18 mouse cellular contexts compared by ENCODE assay signal in the genomic region with DNA sequence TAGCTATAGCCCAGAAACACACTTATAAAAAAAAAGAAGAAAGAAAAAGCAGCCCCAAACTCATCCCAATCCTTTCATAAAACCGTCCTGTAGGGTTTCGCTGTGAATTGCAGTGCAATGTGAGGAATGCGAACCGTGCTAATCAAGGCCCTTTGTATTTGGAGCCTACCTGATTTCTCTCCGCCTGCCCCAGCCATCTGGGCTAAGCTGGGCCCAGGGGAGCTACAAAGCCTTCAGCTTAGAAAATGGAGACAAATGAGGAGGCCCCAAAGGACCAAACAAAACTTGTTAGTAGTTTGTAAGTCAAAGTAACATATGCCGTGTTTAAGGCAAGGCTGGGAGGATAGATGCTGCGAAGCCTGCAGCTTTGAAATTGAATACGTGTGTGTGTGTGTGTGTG.
DNase-seq lines count a peak whose midpoint lies in the region; ATAC-seq and TF ChIP-seq lines count a peak whose summit lies in the region.
"Had no signal": no experiment of that assay in that cellular context is flagged by ENCODE, and none has a peak within 500 bp of the region (broad histone marks: within the 10 kb centered on the region; RNA-seq: fewer than 3 reads in every experiment).

No protein-coding gene starts in this region.

- ATAC-seq in forebrain, embryonic 14.5 days: 0 out of 2 replicates have a peak, but pooled peaks have one; percentile 18
- no peak for ATAC-seq in forebrain, embryonic 13.5 days
- ATAC-seq in embryonic facial prominence, embryonic 11.5 days (replicated peaks; ENCODE audit: insufficient number of reproducible peaks, low FRiP score, low TSS enrichment, low read depth): no peak
- peak; percentile 61; the same call in 1 of the 2 replicates for ATAC-seq in limb, embryonic 13.5 days (ENCODE audit: low FRiP score, low read depth)
- ATAC-seq: activated CD4-positive, CD25-positive, alpha-beta regulatory T cell, adult 4 months; intestine, postnatal 0 days had no signal

- H3K27ac ChIP-seq in forebrain, embryonic 14.5 days (ENCODE audit: low read depth, low read length): no peak overlapping the region
- no peak overlapping the region for H3K27ac ChIP-seq in forebrain, embryonic 13.5 days
- H3K27ac ChIP-seq in embryonic facial prominence, embryonic 11.5 days (replicated peaks; ENCODE audit: low read depth, low read length): no peak overlapping the region
- H3K27ac ChIP-seq in limb, embryonic 13.5 days: no peak overlapping the region
- H3K27ac ChIP-seq in heart, adult 2 months: no peak overlapping the region
- H3K27ac ChIP-seq: hindbrain, embryonic 15.5 days had no signal

- no peak overlapping the region for H3K4me2 ChIP-seq in forebrain, embryonic 14.5 days (ENCODE audit: low read length)
- H3K4me2 ChIP-seq in forebrain, embryonic 13.5 days: no peak overlapping the region
- H3K4me2 ChIP-seq in embryonic facial prominence, embryonic 11.5 days (ENCODE audit: low read depth, low read length): no peak overlapping the region
- no peak overlapping the region for H3K4me2 ChIP-seq in limb, embryonic 13.5 days (replicated peaks)
- H3K4me2 ChIP-seq: hindbrain, embryonic 15.5 days had no signal

- intact Hi-C loops in heart, adult 2 months (cut with DNase I): loop anchor here (5.0 kb wide), 1 partner anchor 38 kb away; no protein-coding TSS in a partner anchor

- no peak overlapping the region for H3K9ac ChIP-seq in forebrain, embryonic 14.5 days (ENCODE audit: low read length)
- H3K9ac ChIP-seq in forebrain, embryonic 13.5 days: no peak overlapping the region
- no peak overlapping the region for H3K9ac ChIP-seq in embryonic facial prominence, embryonic 11.5 days (replicated peaks; ENCODE audit: low read length)
- no peak overlapping the region for H3K9ac ChIP-seq in limb, embryonic 13.5 days
- no peak overlapping the region for H3K9ac ChIP-seq in heart, adult 2 months (ENCODE audit: low read depth, low read length)
- H3K9ac ChIP-seq: hindbrain, embryonic 15.5 days had no signal

- 35% methylated on average over 8 of the region's 8 CpGs for WGBS in forebrain, embryonic 14.5 days
- 27% methylated on average over 8 of the region's 8 CpGs for WGBS in forebrain, embryonic 13.5 days
- WGBS in embryonic facial prominence, embryonic 11.5 days: 21% methylated on average over 8 of the region's 8 CpGs
- WGBS in limb, embryonic 13.5 days: 26% methylated on average over 8 of the region's 8 CpGs
- 64% methylated on average over 8 of the region's 8 CpGs for WGBS in heart, adult 2 months

- no peak for TF ChIP-seq EP300 in heart, adult 2 months (IDR thresholded peaks at IDR 0.05; ENCODE audit: insufficient read depth, low read depth, low read length)

- no peak overlapping the region for H3K4me3 ChIP-seq in forebrain, embryonic 14.5 days (ENCODE audit: low read depth, low read length)
- H3K4me3 ChIP-seq in forebrain, embryonic 13.5 days: no peak overlapping the region
- H3K4me3 ChIP-seq in embryonic facial prominence, embryonic 11.5 days (ENCODE audit: low read depth, low read length): no peak overlapping the region
- no peak overlapping the region for H3K4me3 ChIP-seq in limb, embryonic 13.5 days
- H3K4me3 ChIP-seq in heart, adult 2 months: no peak overlapping the region
- H3K4me3 ChIP-seq: erythroblast, embryonic 14.5 days; hindbrain, embryonic 15.5 days had no signal

- no peaks in the 10 kb centered on the region for H3K27me3 ChIP-seq in forebrain, embryonic 14.5 days (replicated peaks; ENCODE audit: control insufficient read depth, insufficient read depth, low read length)
- H3K27me3 ChIP-seq in forebrain, embryonic 13.5 days: no peaks in the 10 kb centered on the region
- no peaks in the 10 kb centered on the region for H3K27me3 ChIP-seq in embryonic facial prominence, embryonic 11.5 days (ENCODE audit: control insufficient read depth, insufficient read depth, low read length)
- H3K27me3 ChIP-seq in limb, embryonic 13.5 days: no peaks in the 10 kb centered on the region
- H3K27me3 ChIP-seq in heart, adult 2 months (ENCODE audit: control insufficient read depth, insufficient read depth, low read length): no peaks in the 10 kb centered on the region
- H3K27me3 ChIP-seq: hindbrain, embryonic 15.5 days had no signal

- no peaks in the 10 kb centered on the region for H3K9me3 ChIP-seq in forebrain, embryonic 14.5 days (replicated peaks; ENCODE audit: control insufficient read depth, low read length)
- no peaks in the 10 kb centered on the region for H3K9me3 ChIP-seq in forebrain, embryonic 13.5 days (replicated peaks)
- no peaks in the 10 kb centered on the region for H3K9me3 ChIP-seq in embryonic facial prominence, embryonic 11.5 days (replicated peaks; ENCODE audit: control insufficient read depth, low read length)
- H3K9me3 ChIP-seq in limb, embryonic 13.5 days: no peaks in the 10 kb centered on the region
- H3K9me3 ChIP-seq: hindbrain, embryonic 15.5 days had no signal

- no peaks in the 10 kb centered on the region for H3K4me1 ChIP-seq in forebrain, embryonic 14.5 days (ENCODE audit: control insufficient read depth, insufficient read depth, low read length)
- no peaks in the 10 kb centered on the region for H3K4me1 ChIP-seq in forebrain, embryonic 13.5 days
- H3K4me1 ChIP-seq in embryonic facial prominence, embryonic 11.5 days (ENCODE audit: control insufficient read depth, insufficient read depth, low read length): no peaks in the 10 kb centered on the region
- H3K4me1 ChIP-seq in limb, embryonic 13.5 days: 0 out of 2 replicates have a peak, but pooled peaks cover 6% of the 10 kb centered on the region
- no peaks in the 10 kb centered on the region for H3K4me1 ChIP-seq in heart, adult 2 months (ENCODE audit: control insufficient read depth, insufficient read depth, low read length)
- H3K4me1 ChIP-seq: hindbrain, embryonic 15.5 days had no signal

- no peak for TF ChIP-seq POLR2A in brain, embryonic 14.5 days (IDR thresholded peaks at IDR 0.05; ENCODE audit: borderline replicate concordance, extremely low read depth, insufficient read depth, insufficient read length, poor library complexity, severe bottlenecking)
- TF ChIP-seq POLR2A in heart, adult 2 months (IDR thresholded peaks at IDR 0.05; ENCODE audit: insufficient read depth, low read depth, low read length): no peak

- peak; percentile 10 for DNase-seq in forebrain, embryonic 14.5 days (ENCODE audit: low spot score)
- peak; percentile 54 for DNase-seq in brain, embryonic 14.5 days (ENCODE audit: low read depth)
- DNase-seq in embryonic facial prominence, embryonic 11.5 days (ENCODE audit: low spot score): peak; percentile 45
- DNase-seq in urinary bladder, adult 2 months (ENCODE audit: low spot score): no peak
- DNase-seq in cerebellum, postnatal 10 days: no peak
- no peak for DNase-seq in heart, adult 2 months
- DNase-seq: adrenal gland, postnatal 25 days; cerebellum, adult 9-11 months; kidney, postnatal 14 days; lung, postnatal 14 days; right cerebral cortex, adult 18-20 months; thymus, adult 2 months had no signal

- H3K36me3 ChIP-seq in forebrain, embryonic 14.5 days (ENCODE audit: control insufficient read depth, insufficient read depth, low read length): no peaks in the 10 kb centered on the region
- H3K36me3 ChIP-seq in forebrain, embryonic 13.5 days (ENCODE audit: poor library complexity, severe bottlenecking): no peaks in the 10 kb centered on the region
- no peaks in the 10 kb centered on the region for H3K36me3 ChIP-seq in embryonic facial prominence, embryonic 11.5 days (replicated peaks; ENCODE audit: control insufficient read depth, insufficient read depth, low read depth, low read length)
- no peaks in the 10 kb centered on the region for H3K36me3 ChIP-seq in limb, embryonic 13.5 days
- no peaks in the 10 kb centered on the region for H3K36me3 ChIP-seq in heart, adult 2 months (ENCODE audit: control insufficient read depth, insufficient read depth, low read length)
- H3K36me3 ChIP-seq: hindbrain, embryonic 15.5 days had no signal

- H3K79me2 ChIP-seq in heart, adult 2 months (replicated peaks; ENCODE audit: control insufficient read depth, insufficient read depth, low read length): no peaks in the 10 kb centered on the region

- no peak for TF ChIP-seq CTCF in brain, embryonic 14.5 days (IDR thresholded peaks at IDR 0.05; ENCODE audit: borderline replicate concordance, extremely low read depth, insufficient read depth, insufficient read length)
- TF ChIP-seq CTCF in heart, adult 2 months (IDR thresholded peaks at IDR 0.05): no peak

Comparison
In these comparisons a context has a peak if more than half of its experiments do, and no peak if none do; other contexts are left out.
1. ATAC-seq: peak in forebrain, embryonic 14.5 days (single experiment) and limb, embryonic 13.5 days (single experiment); none in forebrain, embryonic 13.5 days (single experiment) and embryonic facial prominence, embryonic 11.5 days (single experiment).
2. DNase-seq: peak in forebrain, embryonic 14.5 days (single experiment), brain, embryonic 14.5 days (single experiment) and embryonic facial prominence, embryonic 11.5 days (single experiment); none in urinary bladder, adult 2 months (single experiment), cerebellum, postnatal 10 days (0 of 2) and heart, adult 2 months (0 of 2).